Mouse (Mus musculus) megakaryocyte, embryonic 14.5 days (primary cell): ENCODE results near the gene Cxcl3.

Experiments
- FLI1 ChIP-seq: IDR thresholded peaks from 2 replicates; pipeline ENCODE4 v1.6.1; 2012; ENCODE audit warnings: low read length, inconsistent platforms, mixed read lengths
- GATA1 ChIP-seq: IDR thresholded peaks from 3 replicates; pipeline ENCODE4 v1.6.1; 2012; ENCODE audit warnings: mixed read lengths, low read length, inconsistent platforms, borderline replicate concordance

- TF ChIP-seq GATA1 (no peak), FLI1 (no peak)
Observed at GRCm38 (mm10) chr5:90790074-90790502, 4.2 kb downstream of the Cxcl3 start.
